Mouse (Mus musculus): ENCODE measurements around the gene Pknox2. TPM values are rescaled to one million over a fixed set of nuclear protein-coding genes. Genes with fewer than 3 reads are reported as not detected.

Pknox2 gene
- polyA plus RNA-seq, 1 experiment, result 8.5 TPM

DNA sequence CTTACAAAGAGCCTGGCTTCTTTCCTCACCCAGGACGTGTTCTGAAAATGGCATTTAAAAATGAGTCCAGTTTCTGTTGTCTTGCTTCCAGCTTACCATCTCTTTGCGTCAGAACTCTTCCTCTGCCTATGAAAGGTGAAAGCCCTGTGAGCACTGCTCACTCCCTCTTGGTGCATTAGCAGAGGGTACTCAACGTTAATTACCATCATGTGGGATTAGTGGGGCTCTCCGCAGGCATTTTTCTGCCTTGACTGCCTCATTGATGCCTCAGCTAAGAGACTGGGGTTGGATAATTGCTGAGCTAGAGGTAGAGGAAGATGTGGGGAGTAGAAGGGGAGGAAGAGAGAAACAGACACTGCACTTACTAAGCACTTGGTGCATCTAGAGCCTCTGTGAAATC lies 300.9 kb downstream of the Pknox2 start:
- Histone ChIP-seq H3K79me2 (ENCODE audit: control insufficient read depth, insufficient read depth) (no peaks in the 10 kb centered on the region), H3ac (ENCODE audit: control insufficient read depth, insufficient read length, low read depth) (no peak overlapping the region), H3K79me3 (ENCODE audit: low read depth) (no peaks in the 10 kb centered on the region), H3K4me3 (ENCODE audit: insufficient read depth, poor library complexity, severe bottlenecking) (no peak overlapping the region), H3K27me3 (ENCODE audit: control insufficient read depth, insufficient read depth, insufficient read length) (peaks cover 9% of the 10 kb centered on the region), H3K36me3 (ENCODE audit: control insufficient read depth, insufficient read depth) (no peaks in the 10 kb centered on the region)
- no peak for TF ChIP-seq USF1 (IDR thresholded peaks at IDR 0.05; ENCODE audit: low read depth)

Other genes starting within 250 kb of the Pknox2 start
- gene Tmem218, start 60.8 kb upstream of the Pknox2 start, polyA plus RNA-seq (2012; fragmentation: generic; extraction: Trizol), result 3.4 TPM
- 4.2 TPM for gene Slc37a2, start 108.3 kb upstream of the Pknox2 start, polyA plus RNA-seq (2012; fragmentation: generic; extraction: Trizol)
- gene Ccdc15, start 201.0 kb upstream of the Pknox2 start, polyA plus RNA-seq (2012; fragmentation: generic; extraction: Trizol), result 0.56 TPM
- 0.01 TPM for gene Hepacam, start 219.9 kb upstream of the Pknox2 start, polyA plus RNA-seq (2012; fragmentation: generic; extraction: Trizol)

Measured in C2C12 (cell line).